Mouse (Mus musculus): ENCODE measurements around the gene Wdr26. TPM values are rescaled to one million over a fixed set of nuclear protein-coding genes. Genes with fewer than 3 reads are reported as not detected.

The Wdr26 gene
- polyA plus RNA-seq, 1 experiment = 16.0 TPM

Other genes starting within 250 kb of the Wdr26 start
- 15.5 and 16.1 TPM in 2 replicates for gene Ephx1, start 191.1 kb downstream of the Wdr26 start, polyA plus RNA-seq (2012; rRNA removed)
- gene 9130409I23Rik, start 160.8 kb downstream of the Wdr26 start, polyA plus RNA-seq (2012; rRNA removed) = not detected in 2 replicates
- gene Nvl, start 67.8 kb downstream of the Wdr26 start, polyA plus RNA-seq (2012; rRNA removed) = 5.1 and 9.8 TPM in 2 replicates
- gene Cnih4, start 67.3 kb downstream of the Wdr26 start, polyA plus RNA-seq (2012; rRNA removed) = 27.3 and 32.1 TPM in 2 replicates
- gene Cnih3, start 140.6 kb upstream of the Wdr26 start, polyA plus RNA-seq (2012; rRNA removed) = not detected in 2 replicates

Measured in large intestine, adult 2 months (tissue).